ENCODE assay signal across 35 mouse cellular contexts in genomic region chr7:112909164-112909563, GRCm38 (mm10). TPM values are rescaled to one million over a fixed set of nuclear protein-coding genes. Genes with fewer than 3 reads are reported as not detected.
"Had no signal": no experiment of that assay in that cellular context is flagged by ENCODE, and none has a peak within 500 bp of the region (broad histone marks: within the 10 kb centered on the region; RNA-seq: fewer than 3 reads in every experiment).

No protein-coding gene starts in this region.

- ATAC-seq: liver, embryonic 12.5 days; liver, postnatal 0 days; lung, postnatal 0 days; midbrain, embryonic 13.5 days; midbrain, embryonic 15.5 days; midbrain, embryonic 16.5 days had no signal

- H3K4me2 ChIP-seq: limb, embryonic 12.5 days; limb, embryonic 13.5 days; limb, embryonic 15.5 days; liver, embryonic 11.5 days; liver, embryonic 12.5 days; liver, embryonic 13.5 days; liver, embryonic 15.5 days; lung, embryonic 14.5 days; lung, embryonic 15.5 days; midbrain, embryonic 11.5 days; midbrain, embryonic 12.5 days; midbrain, embryonic 13.5 days; midbrain, embryonic 15.5 days; neural tube, embryonic 12.5 days had no signal

- H3K9ac ChIP-seq: limb, embryonic 12.5 days; limb, embryonic 13.5 days; limb, embryonic 15.5 days; liver, embryonic 12.5 days; liver, embryonic 13.5 days; liver, embryonic 14.5 days; liver, embryonic 15.5 days; liver, postnatal 0 days; lung, embryonic 14.5 days; lung, embryonic 15.5 days; midbrain, embryonic 12.5 days; midbrain, embryonic 13.5 days; midbrain, embryonic 15.5 days; neural tube, embryonic 12.5 days had no signal

- H3K4me3 ChIP-seq: limb, embryonic 10.5 days; limb, embryonic 12.5 days; limb, embryonic 13.5 days; limb, embryonic 15.5 days; liver, embryonic 12.5 days; liver, embryonic 13.5 days; liver, embryonic 15.5 days; lung, embryonic 15.5 days; megakaryocyte, embryonic 14.5 days; midbrain, embryonic 10.5 days; midbrain, embryonic 12.5 days; midbrain, embryonic 13.5 days; midbrain, embryonic 15.5 days; neural tube, embryonic 12.5 days had no signal

- H3K27ac ChIP-seq: limb, embryonic 10.5 days; limb, embryonic 12.5 days; limb, embryonic 13.5 days; limb, embryonic 15.5 days; liver, embryonic 12.5 days; liver, embryonic 13.5 days; liver, embryonic 14.5 days; liver, embryonic 15.5 days; lung, embryonic 15.5 days; macrophage; midbrain, embryonic 10.5 days; midbrain, embryonic 12.5 days; midbrain, embryonic 13.5 days; midbrain, embryonic 15.5 days; neural tube, embryonic 12.5 days had no signal

- H3K9me3 ChIP-seq: limb, embryonic 10.5 days; limb, embryonic 12.5 days; limb, embryonic 13.5 days; limb, embryonic 15.5 days; liver, embryonic 12.5 days; liver, embryonic 13.5 days; liver, embryonic 15.5 days; lung, embryonic 15.5 days; megakaryocyte, embryonic 14.5 days; midbrain, embryonic 10.5 days; midbrain, embryonic 12.5 days; midbrain, embryonic 13.5 days; midbrain, embryonic 15.5 days; neural tube, embryonic 12.5 days had no signal

- H3K4me1 ChIP-seq: limb, embryonic 10.5 days; limb, embryonic 12.5 days; limb, embryonic 13.5 days; limb, embryonic 15.5 days; liver, embryonic 12.5 days; liver, embryonic 13.5 days; liver, embryonic 15.5 days; megakaryocyte, embryonic 14.5 days; midbrain, embryonic 12.5 days; neural tube, embryonic 12.5 days had no signal

- DNase-seq: left cerebral cortex, postnatal 4 days; liver; liver, embryonic 13.5 days; liver, postnatal 0 days; lung, adult 18-20 months; lung, adult 2 months; lung, postnatal 10 days; lung, postnatal 14 days; lung, postnatal 36 days; lung, postnatal 4 days; midbrain, embryonic 14.5 days had no signal

- H3K36me3 ChIP-seq: liver, embryonic 12.5 days; liver, embryonic 13.5 days; liver, embryonic 15.5 days; midbrain, embryonic 13.5 days; midbrain, embryonic 15.5 days had no signal

- H3K27me3 ChIP-seq: limb, embryonic 12.5 days; limb, embryonic 13.5 days; limb, embryonic 15.5 days; liver, embryonic 13.5 days; liver, embryonic 15.5 days; lung, embryonic 15.5 days; megakaryocyte, embryonic 14.5 days; midbrain, embryonic 15.5 days; neural tube, embryonic 12.5 days had no signal

RNA-seq across cellular contexts. Expression of gene Rassf10, which starts 44.6 kb away (rescaled TPM):
- total RNA-seq: megakaryocyte, adult 5-6 weeks; megakaryocyte-erythroid progenitor cell, adult 5-6 weeks; monocyte, adult 5-6 weeks had no signal
- polyA plus RNA-seq: liver, embryonic 16.5 days; macrophage had no signal
